Mouse (Mus musculus): Measurements from ENCODE around the gene Ttc4. TPM values are rescaled to one million over a fixed set of nuclear protein-coding genes. Genes with fewer than 3 reads are reported as not detected.
A peak's percentile ranks its signal among the peaks of the same experiment; 100 is the strongest.

Gene Ttc4
- total RNA-seq, 2 experiments from 2014 or later = 34.8 to 56.3 TPM

GRCm38 (mm10) chr4:106655681-106656080 is 23.1 kb downstream of the Ttc4 start:
- no peak for ATAC-seq (replicated peaks; ENCODE audit: low FRiP score, low TSS enrichment, poor library complexity, severe bottlenecking)

GRCm38 (mm10) chr4:106653051-106653450 is 25.7 kb downstream of the Ttc4 start:
- ATAC-seq (replicated peaks; ENCODE audit: low FRiP score, low TSS enrichment, poor library complexity, severe bottlenecking) = no peak

- 0 out of 2 replicates have a peak, but pooled peaks have one; percentile 28 for ATAC-seq (replicated peaks; ENCODE audit: low FRiP score, low TSS enrichment, poor library complexity, severe bottlenecking)
Observed at GRCm38 (mm10) chr4:106652546-106652945, 26.2 kb downstream of the Ttc4 start.

GRCm38 (mm10) chr4:106650833-106651527 is 27.8 kb downstream of the Ttc4 start, which contains the start of gene Pars2:
Gene Pars2 (plus strand): TSS chr4:106651069.
- ATAC-seq (replicated peaks; ENCODE audit: low FRiP score, low TSS enrichment, poor library complexity, severe bottlenecking) = peak; percentile 96

- no peak for ATAC-seq (replicated peaks; ENCODE audit: low FRiP score, low TSS enrichment, poor library complexity, severe bottlenecking)
Observed at GRCm38 (mm10) chr4:106647137-106647536, 31.6 kb downstream of the Ttc4 start.

- no peak for ATAC-seq (replicated peaks; ENCODE audit: low FRiP score, low TSS enrichment, poor library complexity, severe bottlenecking)
Observed at GRCm38 (mm10) chr4:106645797-106646196, 32.9 kb downstream of the Ttc4 start.

GRCm38 (mm10) chr4:106644218-106644610 is 34.5 kb downstream of the Ttc4 start:
- ATAC-seq (replicated peaks; ENCODE audit: low FRiP score, low TSS enrichment, poor library complexity, severe bottlenecking) = no peak

GRCm38 (mm10) chr4:106643483-106644217 is 35.1 kb downstream of the Ttc4 start:
- ATAC-seq (replicated peaks; ENCODE audit: low FRiP score, low TSS enrichment, poor library complexity, severe bottlenecking) = no peak

- no peak for ATAC-seq (replicated peaks; ENCODE audit: low FRiP score, low TSS enrichment, poor library complexity, severe bottlenecking)
Observed at GRCm38 (mm10) chr4:106634086-106634479, 44.7 kb downstream of the Ttc4 start.

GRCm38 (mm10) chr4:106633281-106634085 is 45.3 kb downstream of the Ttc4 start:
- no peak for ATAC-seq (replicated peaks; ENCODE audit: low FRiP score, low TSS enrichment, poor library complexity, severe bottlenecking)

- no peak for ATAC-seq (replicated peaks; ENCODE audit: low FRiP score, low TSS enrichment, poor library complexity, severe bottlenecking)
Observed at GRCm38 (mm10) chr4:106632313-106632712, 46.4 kb downstream of the Ttc4 start.

GRCm38 (mm10) chr4:106630333-106631220 is 48.2 kb downstream of the Ttc4 start:
- ATAC-seq (replicated peaks; ENCODE audit: low FRiP score, low TSS enrichment, poor library complexity, severe bottlenecking) = no peak

GRCm38 (mm10) chr4:106629374-106629773 is 49.4 kb downstream of the Ttc4 start:
- ATAC-seq (replicated peaks; ENCODE audit: low FRiP score, low TSS enrichment, poor library complexity, severe bottlenecking) = no peak

GRCm38 (mm10) chr4:106628650-106629360 is 49.9 kb downstream of the Ttc4 start:
- ATAC-seq (replicated peaks; ENCODE audit: low FRiP score, low TSS enrichment, poor library complexity, severe bottlenecking) = no peak

- ATAC-seq (replicated peaks; ENCODE audit: low FRiP score, low TSS enrichment, poor library complexity, severe bottlenecking) = no peak
Observed at GRCm38 (mm10) chr4:106627809-106628208, 50.9 kb downstream of the Ttc4 start.

GRCm38 (mm10) chr4:106624271-106624670 is 54.5 kb downstream of the Ttc4 start:
- ATAC-seq (replicated peaks; ENCODE audit: low FRiP score, low TSS enrichment, poor library complexity, severe bottlenecking) = no peak

GRCm38 (mm10) chr4:106622712-106623111 is 56.0 kb downstream of the Ttc4 start:
- ATAC-seq (replicated peaks; ENCODE audit: low FRiP score, low TSS enrichment, poor library complexity, severe bottlenecking) = no peak

GRCm38 (mm10) chr4:106622030-106622493 is 56.7 kb downstream of the Ttc4 start, which contains the start of gene Ttc22:
Gene Ttc22 (plus strand): TSS chr4:106622432.
- no peak for ATAC-seq (replicated peaks; ENCODE audit: low FRiP score, low TSS enrichment, poor library complexity, severe bottlenecking)
